Mouse (Mus musculus) Patski (cell line): ENCODE results near the gene Icos. TPM values are rescaled to one million over a fixed set of nuclear protein-coding genes. Genes with fewer than 3 reads are reported as not detected.

Experiments
- ATAC-seq: fragments of 100-300 bp; one replicate; pipeline ENCODE4 v1.8.0; 2021
- CTCF ChIA-PET: fragments of 350-600 bp; sonication (Branson Sonifier 250); formaldehyde crosslinking; loops from one replicate; lab custom pipeline; 2022; ENCODE audit warnings: inconsistent platforms; lab: Charles Lee
- POLR2A ChIA-PET: fragments of 350-600 bp; sonication (Branson Sonifier 250); formaldehyde crosslinking; loops from one replicate; lab custom pipeline; 2022; ENCODE audit warnings: antibody characterized with exemption, inconsistent platforms; lab: Charles Lee
- DNase-seq: peaks from one replicate; pipeline ENCODE4 v3.0.0-alpha.2; 2011; ENCODE audit warnings: low read depth, low spot score
- H3K27me3 ChIP-seq: fragments of 371-371 bp; one replicate; pipeline ENCODE4 v1.5.1; 2021
- CTCF ChIP-seq: fragments of 100-300 bp; IDR thresholded peaks from one replicate; pipeline ENCODE4 v1.5.1; 2021
- in situ Hi-C: fragments of 300-500 bp; cut with MboI; formaldehyde crosslinking; loops from 3 replicates; pipeline ENCODE4 v1.11.1; 2018; ENCODE audit warnings: low pct_unique_long_range_greater_than_20kb, mixed read lengths
- polyA plus RNA-seq: library from polyadenylated mRNA; unstranded; gene quantifications from one replicate; pipeline ENCODE4 v1.2.3, GENCODE M21; 2021

The Icos gene
- polyA plus RNA-seq = 0.01 TPM

GRCm38 (mm10) chr1:60977641-60978040 is at the start of gene Icos:
Gene Icos, plus strand, starts transcription at chr1:60977927.
- ChIA-PET CTCF (interaction anchor here (1.2 kb wide), 1 partner anchor 10 kb away, joined by 4 read pairs; no protein-coding TSS in a partner anchor), POLR2A (interaction anchor here (0.6 kb wide), 1 partner anchor 18 kb away, joined by 7 read pairs; no protein-coding TSS in a partner anchor)
- no peak for ATAC-seq
- no peaks in the 10 kb centered on the region for H3K27me3 ChIP-seq
- TF ChIP-seq CTCF = no peak
- DNase-seq = no peak
- in situ Hi-C loops = no loop called here

DNA sequence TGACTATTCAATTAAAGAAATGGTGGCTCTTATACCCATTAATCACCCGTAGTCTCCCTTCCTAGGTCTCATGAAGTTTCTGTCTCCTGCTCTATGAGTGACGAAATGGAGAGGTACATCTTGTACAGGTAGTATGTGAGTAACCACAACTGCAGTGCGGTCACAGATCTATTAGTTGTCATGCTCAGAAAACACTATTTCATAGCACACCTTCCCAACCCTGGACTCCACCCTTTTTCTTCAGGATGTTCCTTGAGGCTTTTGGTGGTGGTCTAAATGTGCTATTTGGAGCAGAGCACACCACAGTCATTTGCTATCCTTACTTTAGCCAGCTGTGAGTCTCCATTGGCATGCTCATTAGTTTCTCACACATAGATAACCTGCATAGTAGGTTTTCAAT is 48.7 kb upstream of the Icos start:
- POLR2A ChIA-PET = no interaction called here
- peaks cover 16% of the 10 kb centered on the region for H3K27me3 ChIP-seq
- in situ Hi-C loops = no loop called here
- CTCF ChIA-PET = no interaction called here
- no peak for TF ChIP-seq CTCF
- no peak for ATAC-seq
- no peak for DNase-seq

DNA sequence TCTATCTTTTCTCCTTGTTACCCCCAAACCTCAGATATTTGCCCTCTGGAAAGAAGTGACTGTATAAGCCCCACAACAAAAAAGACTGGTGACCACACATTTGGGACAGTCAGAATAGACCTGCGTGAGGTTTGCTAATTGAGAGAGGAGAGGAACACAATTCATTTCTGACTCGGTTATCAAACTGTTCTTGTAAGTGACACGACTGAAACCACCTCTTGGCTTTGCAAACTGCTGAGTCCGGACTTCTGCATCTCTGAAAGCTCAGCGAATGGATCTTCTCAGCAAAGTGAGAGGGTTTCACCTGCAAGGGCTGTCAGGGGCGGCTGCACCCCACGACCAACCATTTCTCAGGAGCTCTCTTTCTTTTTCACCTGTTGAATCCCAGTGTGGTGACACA is 47.3 kb upstream of the Icos start:
- no peak for ATAC-seq
- in situ Hi-C loops = no loop called here
- TF ChIP-seq CTCF = no peak
- ChIA-PET POLR2A (interaction anchor here (0.6 kb wide), 1 partner anchor 9 kb away, joined by 3 read pairs; no protein-coding TSS in a partner anchor), CTCF (no interaction called here)
- H3K27me3 ChIP-seq = peaks cover 16% of the 10 kb centered on the region
- no peak for DNase-seq

DNA sequence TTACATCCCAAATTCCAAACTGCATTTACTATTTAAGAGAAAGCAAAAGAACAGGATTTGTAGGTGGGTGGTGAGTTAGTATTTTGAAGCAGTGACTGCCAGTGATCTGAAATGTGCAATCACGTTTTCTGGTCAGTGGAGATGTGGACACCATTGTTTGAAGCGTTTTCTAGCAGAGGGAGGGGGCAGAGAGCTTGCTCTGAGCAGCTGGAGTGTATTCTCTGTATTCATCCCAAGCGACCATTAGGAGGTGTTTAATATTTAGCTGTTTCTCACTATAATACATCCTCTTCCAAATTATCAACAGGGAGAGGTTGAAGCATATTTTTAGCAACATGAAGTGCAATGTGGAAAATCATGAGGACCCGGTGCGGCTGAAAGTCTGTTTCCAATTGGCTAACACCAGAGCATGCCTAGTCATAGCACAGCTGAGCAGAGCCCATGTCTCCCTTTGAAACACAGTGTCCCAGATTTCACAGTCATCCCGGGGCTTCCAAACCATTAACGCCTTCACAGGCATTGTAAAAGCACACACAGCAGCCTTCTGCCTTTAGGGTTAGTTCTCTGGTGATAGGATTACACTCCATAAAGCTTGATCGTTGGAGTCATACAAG is 41.7 kb upstream of the Icos start:
- TF ChIP-seq CTCF = no peak
- in situ Hi-C loops = no loop called here

DNA sequence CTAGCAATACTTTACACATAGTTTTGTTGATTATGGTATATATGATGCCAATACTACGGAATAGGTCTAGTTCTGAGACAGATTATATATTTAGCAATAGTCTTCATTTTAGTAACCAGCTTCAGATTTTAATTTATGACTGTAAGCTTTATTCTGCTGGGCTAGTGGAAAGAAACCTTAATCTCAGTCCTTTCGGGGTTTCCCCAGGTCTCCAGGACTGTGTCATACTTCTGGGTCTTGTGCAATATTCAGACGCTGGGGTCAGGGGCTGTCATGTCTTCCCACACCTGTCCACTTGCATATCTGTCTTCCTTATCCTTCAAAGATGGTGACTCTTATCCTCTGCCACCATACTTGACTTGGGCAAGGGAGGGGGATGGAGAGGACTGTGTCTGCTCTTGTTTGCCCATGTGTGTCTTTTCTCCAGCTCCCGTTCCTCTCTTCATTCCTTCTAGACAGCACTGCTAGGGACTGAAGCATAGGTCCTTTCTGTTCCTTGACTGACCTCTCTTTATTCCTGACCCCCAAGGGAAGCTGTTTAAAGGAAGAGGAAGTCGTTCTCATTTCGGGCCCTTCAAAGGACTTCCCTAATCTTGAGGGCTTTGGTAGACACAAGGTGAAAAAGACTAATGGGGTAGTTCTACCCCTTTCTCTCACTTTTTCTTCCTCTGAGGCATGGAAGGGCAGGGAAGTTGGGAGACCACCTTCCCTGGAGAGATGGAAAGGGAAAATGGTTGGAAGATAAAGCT is 40.6 kb upstream of the Icos start:
- DNase-seq (no peak), ATAC-seq (no peak)
- peaks cover 6% of the 10 kb centered on the region for H3K27me3 ChIP-seq
- CTCF ChIA-PET = interaction anchor here (0.6 to 1.3 kb wide), 3 partner anchors 12 to 55 kb away, joined by 3 to 4 read pairs (median 3); no protein-coding TSS in a partner anchor
- in situ Hi-C loops = no loop called here
- POLR2A ChIA-PET = no interaction called here
- no peak for TF ChIP-seq CTCF

More for the DNA sequence above, 41.7 kb upstream of the Icos start:
- no peak for DNase-seq
- POLR2A ChIA-PET = no interaction called here
- peaks cover 7% of the 10 kb centered on the region for H3K27me3 ChIP-seq
- no peak for ATAC-seq
- CTCF ChIA-PET = interaction anchor here (1.3 kb wide), 1 partner anchor 19 kb away, joined by 4 read pairs; no protein-coding TSS in a partner anchor

DNA sequence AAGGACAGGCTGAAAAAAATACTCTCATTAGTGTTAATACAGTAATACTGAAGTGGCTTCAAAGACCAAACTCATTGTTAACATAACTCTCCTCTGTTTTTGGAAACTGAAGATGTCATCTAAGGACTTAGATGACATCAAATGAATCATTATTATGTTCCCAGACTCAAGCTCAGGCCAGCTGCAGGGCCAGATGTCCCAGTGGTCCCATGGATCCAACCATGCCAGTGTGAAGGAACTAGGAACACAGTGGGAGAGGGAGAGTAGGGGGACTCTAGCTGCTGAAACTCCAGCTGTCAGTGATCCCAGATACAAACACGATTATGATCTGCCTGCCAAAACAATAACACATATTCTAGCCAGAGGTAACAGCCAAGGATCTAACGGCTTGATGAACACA is 39.5 kb upstream of the Icos start:
- DNase-seq (no peak), ATAC-seq (no peak)
- POLR2A ChIA-PET = no interaction called here
- CTCF ChIA-PET = no interaction called here
- peaks cover 5% of the 10 kb centered on the region for H3K27me3 ChIP-seq
- in situ Hi-C loops = no loop called here
- no peak for TF ChIP-seq CTCF

- in situ Hi-C loops = no loop called here
- POLR2A ChIA-PET = no interaction called here
- DNase-seq (no peak), ATAC-seq (no peak)
- H3K27me3 ChIP-seq = peaks cover 3% of the 10 kb centered on the region
- TF ChIP-seq CTCF = no peak
- CTCF ChIA-PET = no interaction called here
Observed at GRCm38 (mm10) chr1:60938974-60939373, 38.8 kb upstream of the Icos start.

DNA sequence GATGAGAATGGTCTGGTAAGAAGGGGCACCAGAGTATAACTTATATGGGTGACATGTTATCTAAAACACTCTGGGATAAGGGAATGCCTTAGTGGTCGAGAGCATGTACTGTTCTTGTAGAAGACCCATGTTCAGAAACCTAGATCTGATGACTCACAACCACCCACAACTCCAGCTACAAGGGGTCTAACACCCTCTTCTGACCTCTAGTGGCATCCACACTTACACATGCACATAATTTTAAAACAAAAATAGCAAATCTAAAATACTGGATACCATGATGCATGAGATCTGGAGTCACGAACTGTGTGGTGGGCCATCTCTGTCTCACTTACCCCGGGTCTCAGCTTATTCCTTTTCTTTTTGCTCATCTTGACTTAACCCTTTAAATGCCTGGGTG is 37.7 kb upstream of the Icos start:
- CTCF ChIA-PET = no interaction called here
- in situ Hi-C loops = no loop called here
- no peak for TF ChIP-seq CTCF
- DNase-seq (no peak), ATAC-seq (peak; percentile 12)
- peaks cover 3% of the 10 kb centered on the region for H3K27me3 ChIP-seq
- POLR2A ChIA-PET = no interaction called here

DNA sequence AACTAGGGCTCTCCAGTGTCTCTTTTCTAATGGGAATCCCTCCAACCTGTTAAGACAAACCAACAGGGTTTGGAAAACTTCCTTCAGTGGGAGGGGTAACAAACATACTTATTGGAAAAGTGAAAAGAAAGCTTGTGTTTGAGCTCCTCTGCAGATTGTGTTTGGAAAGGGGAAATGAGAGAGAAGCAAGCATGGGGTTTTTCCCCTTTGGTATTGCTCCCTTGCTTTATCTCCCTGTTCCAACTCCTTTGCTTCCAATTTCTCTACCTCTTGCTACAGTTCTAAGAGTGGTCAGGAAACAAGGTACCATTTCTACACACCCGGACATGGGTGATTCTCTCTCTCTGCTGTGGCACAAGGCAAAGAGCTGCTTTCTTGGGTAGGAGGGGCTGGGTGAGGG is 37.1 kb upstream of the Icos start:
- POLR2A ChIA-PET = no interaction called here
- in situ Hi-C loops = no loop called here
- TF ChIP-seq CTCF = no peak
- no peak for DNase-seq
- no peak for ATAC-seq
- CTCF ChIA-PET = interaction anchor here (0.6 to 1.0 kb wide), 3 partner anchors 15 to 603 kb away, joined by 3 read pairs; no protein-coding TSS in a partner anchor
- peaks cover 3% of the 10 kb centered on the region for H3K27me3 ChIP-seq

GRCm38 (mm10) chr1:60941056-60942048 is 36.4 kb upstream of the Icos start:
- ChIA-PET CTCF (interaction anchor here (0.6 to 1.5 kb wide), 5 partner anchors 8 to 604 kb away, joined by 3 to 4 read pairs (median 3); no protein-coding TSS in a partner anchor), POLR2A (no interaction called here)
- TF ChIP-seq CTCF = no peak
- ATAC-seq = no peak
- peaks cover 3% of the 10 kb centered on the region for H3K27me3 ChIP-seq
- in situ Hi-C loops = no loop called here
- DNase-seq = no peak
